Mouse (Mus musculus) liver, postnatal 0 days (tissue): ENCODE data around the gene Tmem45a.

Experiments used
- CTCF ChIP-seq: sonication (generic); IDR thresholded peaks from 2 replicates; pipeline ENCODE4 v1.5.1; 2016; ENCODE audit warnings: antibody characterized with exemption, low read depth
- EP300 ChIP-seq: IDR thresholded peaks from 2 replicates; pipeline ENCODE4 v1.6.1; 2016; ENCODE audit warnings: antibody characterized with exemption, low read depth, mild to moderate bottlenecking

GRCm38 (mm10) chr16:56833312-56833711 is 52.7 kb downstream of the Tmem45a start:
- TF ChIP-seq CTCF, result no peak
- TF ChIP-seq EP300, result no peak
